Mouse (Mus musculus) layer of hippocampus, adult 9-11 months (tissue): ENCODE measurements around the gene Igsf3.

ENCODE experiments used
- DNase-seq: peaks from one replicate; pipeline ENCODE4 v3.0.0; 2022

The Igsf3 gene

GRCm38 (mm10) chr3:101376538-101377247, at the start of gene Igsf3:
TSS of gene Igsf3 (plus strand) at chr3:101377083.
- DNase-seq = peak; percentile 48

- no peak for DNase-seq
Observed at GRCm38 (mm10) chr3:101327248-101327647, 49.6 kb upstream of the Igsf3 start.

GRCm38 (mm10) chr3:101328617-101329016, 48.3 kb upstream of the Igsf3 start:
- DNase-seq = no peak

GRCm38 (mm10) chr3:101343199-101343924, 33.5 kb upstream of the Igsf3 start:
- peak; percentile 85 for DNase-seq

DNA sequence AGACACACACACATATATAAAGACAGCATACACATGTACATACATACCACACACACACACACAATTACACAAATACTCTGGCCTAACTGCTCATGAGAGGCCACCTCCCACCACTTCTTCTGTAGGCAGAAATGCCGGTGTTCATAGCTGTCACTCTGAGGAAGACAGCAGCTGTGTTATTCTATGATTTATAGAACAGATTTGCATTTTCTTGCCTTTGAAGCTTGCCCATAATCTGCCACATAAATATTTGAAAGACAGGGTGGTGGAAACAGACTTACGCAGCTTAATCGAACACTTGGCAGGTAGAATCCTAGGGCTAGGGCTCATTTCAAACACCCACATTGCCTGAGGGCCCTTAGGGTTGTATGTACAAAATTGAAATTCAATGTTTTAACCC, 32.6 kb upstream of the Igsf3 start:
- DNase-seq = no peak

DNA sequence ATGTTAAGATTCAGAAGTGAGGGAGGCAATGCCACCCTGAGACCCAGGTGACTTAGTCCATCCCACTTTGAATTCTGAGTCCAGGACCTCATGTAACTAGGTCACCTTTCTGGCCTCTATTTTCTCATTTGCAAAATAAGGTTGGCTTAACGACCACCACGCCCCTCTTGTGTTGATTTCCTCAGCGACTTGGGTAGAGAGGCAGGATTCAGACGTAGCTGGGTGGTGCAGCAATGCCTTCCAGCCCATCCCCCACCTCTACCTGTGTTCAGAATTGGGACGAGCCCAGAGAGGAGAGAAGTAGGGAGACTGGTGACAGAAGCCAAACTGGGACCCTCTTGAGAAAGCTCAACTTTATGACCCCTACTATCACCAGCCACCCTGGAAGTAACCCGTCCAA, 31.6 kb upstream of the Igsf3 start:
- no peak for DNase-seq

DNA sequence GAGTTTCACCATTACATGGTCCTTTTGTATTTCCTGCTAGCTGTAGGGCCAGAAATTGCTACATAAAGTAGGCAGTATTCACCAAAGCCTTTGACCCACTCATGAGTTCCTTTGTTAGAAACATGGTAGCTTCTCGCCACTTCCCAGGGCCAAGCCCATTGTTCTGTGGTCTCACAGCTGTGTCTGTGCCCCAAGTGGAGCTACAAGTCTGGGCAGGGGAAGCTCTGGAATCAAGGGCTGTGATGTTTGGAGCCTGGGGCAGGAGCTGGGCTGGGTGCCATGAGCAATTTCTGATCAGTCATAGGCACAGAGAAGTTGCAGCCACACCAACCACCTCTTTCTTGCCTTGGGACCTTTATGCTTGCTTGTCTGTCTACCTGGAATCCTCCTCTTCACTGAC, 30.1 kb upstream of the Igsf3 start:
- DNase-seq = no peak

GRCm38 (mm10) chr3:101348501-101349161, 28.3 kb upstream of the Igsf3 start:
- no peak for DNase-seq

GRCm38 (mm10) chr3:101349542-101350307, 27.2 kb upstream of the Igsf3 start:
- DNase-seq = peak; percentile 47

DNA sequence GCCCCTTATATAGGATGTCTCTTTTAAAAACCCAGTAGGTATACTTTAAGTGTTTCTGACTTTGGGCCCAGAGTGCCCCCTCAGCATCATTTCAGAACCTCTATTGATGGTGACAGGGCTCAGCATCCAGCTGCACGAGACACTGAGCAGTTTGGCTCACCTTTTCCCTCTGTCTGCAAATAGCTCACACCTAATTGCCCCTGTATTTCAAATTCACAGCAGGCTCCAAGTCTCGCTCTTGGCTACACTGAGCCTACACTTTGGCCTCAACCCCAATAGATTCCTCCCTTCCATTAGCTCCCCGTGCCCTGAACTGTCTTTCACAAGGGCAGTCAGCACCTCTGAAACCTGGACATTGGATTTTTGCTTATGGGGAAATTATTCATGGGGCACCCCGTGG, 26.5 kb upstream of the Igsf3 start:
- DNase-seq = no peak

GRCm38 (mm10) chr3:101354490-101354889, 22.4 kb upstream of the Igsf3 start:
- no peak for DNase-seq

DNA sequence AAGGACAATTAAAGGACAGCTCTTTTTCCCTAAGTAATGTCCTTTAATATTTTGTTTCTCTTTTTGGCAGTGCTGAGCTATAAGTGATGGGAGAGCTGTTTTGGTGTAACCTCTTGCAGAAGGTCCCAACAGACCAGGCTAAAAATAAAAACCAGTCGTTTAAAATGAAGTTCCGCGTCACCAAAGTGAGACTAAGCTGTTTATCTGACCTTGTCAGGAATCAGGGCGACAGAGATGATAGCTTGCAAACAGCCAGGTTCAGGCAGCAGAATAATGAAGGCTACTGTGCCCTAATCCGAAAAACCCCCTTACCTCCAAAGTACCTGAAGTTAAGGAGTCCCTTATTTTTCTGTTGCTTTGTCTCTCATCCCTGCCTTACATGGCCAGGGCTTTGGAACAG, 21.2 kb upstream of the Igsf3 start:
- DNase-seq = no peak

- no peak for DNase-seq
Observed at GRCm38 (mm10) chr3:101356583-101357553, 20.0 kb upstream of the Igsf3 start.

- no peak for DNase-seq
Observed at GRCm38 (mm10) chr3:101360832-101361231, 16.1 kb upstream of the Igsf3 start.

DNA sequence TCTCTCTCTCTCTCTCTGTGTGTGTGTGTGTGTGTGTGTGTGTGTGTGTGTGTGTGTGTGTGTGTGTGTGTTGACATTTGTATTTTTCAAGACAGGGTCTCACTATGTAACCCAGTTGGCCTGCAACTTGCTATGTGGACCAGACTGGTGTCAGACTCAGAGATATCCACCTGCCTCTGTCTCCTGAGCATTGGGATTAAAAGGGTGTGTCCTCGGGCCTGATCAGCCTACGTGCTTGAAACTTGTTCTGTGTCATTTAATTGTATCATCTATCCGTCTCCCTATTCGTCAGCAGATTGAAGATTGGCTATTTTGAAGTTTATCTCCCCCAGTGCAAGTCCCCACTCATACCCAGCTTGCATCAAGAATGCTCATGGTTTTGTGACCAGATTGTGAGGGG, 14.5 kb upstream of the Igsf3 start:
- DNase-seq = no peak

DNA sequence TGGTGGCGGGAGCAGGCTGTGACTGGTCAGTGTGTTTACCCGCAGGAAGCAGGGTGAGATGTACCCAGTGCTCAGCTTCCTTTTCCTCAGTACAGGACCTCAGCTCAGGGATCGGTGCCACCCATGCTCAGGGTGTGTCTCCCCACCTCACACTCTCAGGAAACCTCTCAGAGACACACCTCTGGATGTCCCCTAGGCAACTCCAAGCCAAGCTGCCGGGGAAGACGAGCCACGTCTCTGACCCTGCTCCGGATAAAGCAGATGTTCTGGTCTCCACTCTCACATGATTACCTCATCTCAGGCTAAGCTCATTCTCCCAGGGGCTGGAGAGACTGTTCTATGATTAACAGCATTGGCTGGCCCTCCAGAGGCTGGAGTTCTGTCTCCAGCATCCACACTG, 13.3 kb upstream of the Igsf3 start:
- no peak for DNase-seq

DNA sequence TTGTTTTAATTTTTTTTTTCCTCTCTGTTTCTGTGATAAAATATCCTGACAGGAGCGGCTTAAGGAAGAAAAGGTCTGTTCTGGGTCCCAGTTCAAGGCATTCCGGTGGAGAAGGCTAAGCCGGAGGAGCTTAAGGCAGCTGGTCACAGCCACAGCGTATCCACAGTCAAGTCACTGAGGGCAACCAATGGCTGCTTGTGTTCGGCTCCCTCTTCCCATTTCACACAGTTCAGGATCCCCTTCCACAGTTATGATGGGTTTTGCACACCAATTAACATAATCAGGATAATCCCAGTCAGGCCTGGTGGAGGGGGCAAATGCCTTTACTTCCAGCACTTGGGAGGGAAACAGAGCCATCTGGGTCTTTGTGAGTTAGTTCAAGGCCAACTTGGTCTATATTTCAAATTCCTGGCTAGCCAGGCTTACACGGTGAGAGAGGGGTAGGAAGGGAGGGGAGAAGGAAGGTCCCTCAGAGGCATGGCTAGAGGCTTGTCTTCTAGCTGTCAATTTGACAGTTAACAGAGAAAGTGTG, 11.7 kb upstream of the Igsf3 start:
- no peak for DNase-seq

GRCm38 (mm10) chr3:101365911-101366310, 11.0 kb upstream of the Igsf3 start:
- peak; percentile 52 for DNase-seq

DNA sequence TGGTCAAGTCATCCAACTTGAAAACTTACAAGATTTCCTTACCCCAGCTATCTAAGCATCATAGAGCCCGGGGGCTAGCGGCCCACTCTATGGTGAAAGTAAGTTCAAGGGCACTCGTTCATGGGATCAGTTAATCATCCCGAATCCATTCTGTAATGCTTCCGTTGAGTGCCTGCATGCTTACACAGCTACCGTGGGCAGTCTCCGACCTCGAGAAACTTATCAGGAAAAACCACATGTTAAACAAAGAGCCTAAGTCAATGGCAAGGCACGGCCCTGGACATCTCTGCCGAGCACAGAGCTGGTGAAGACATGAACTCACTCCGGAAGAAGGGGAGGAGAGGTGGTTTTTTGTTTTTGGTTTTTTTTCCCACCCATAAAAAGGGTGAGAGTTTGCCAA, 9.5 kb upstream of the Igsf3 start:
- no peak for DNase-seq

DNA sequence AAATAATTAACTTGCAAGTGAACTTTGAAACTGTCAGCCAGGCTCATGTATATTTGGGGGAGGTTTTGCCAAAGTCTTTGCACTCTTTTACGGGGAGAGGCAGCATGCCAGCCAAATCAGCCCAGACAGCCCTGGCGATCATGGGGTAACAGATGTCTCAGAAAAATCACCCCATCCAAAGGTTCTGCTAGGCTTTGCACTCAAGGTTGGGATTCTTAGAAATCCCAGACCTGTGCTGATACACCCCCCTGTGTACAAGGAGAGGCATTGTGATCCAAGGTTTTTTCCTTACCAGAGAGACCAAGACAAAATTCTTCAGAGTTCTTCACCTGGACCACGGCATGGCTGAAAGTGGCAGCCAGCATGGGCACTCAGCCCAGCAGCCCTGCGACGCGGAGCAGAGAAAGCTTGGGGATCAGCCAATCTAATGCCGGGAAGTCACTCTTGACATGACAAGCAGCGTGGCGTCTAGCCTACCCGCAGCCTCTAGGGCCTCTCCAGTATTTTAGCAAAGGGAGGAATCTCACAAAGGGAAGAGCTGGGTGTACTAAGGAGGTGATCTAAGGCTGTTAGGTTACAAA, 7.5 kb upstream of the Igsf3 start:
- DNase-seq = no peak

DNA sequence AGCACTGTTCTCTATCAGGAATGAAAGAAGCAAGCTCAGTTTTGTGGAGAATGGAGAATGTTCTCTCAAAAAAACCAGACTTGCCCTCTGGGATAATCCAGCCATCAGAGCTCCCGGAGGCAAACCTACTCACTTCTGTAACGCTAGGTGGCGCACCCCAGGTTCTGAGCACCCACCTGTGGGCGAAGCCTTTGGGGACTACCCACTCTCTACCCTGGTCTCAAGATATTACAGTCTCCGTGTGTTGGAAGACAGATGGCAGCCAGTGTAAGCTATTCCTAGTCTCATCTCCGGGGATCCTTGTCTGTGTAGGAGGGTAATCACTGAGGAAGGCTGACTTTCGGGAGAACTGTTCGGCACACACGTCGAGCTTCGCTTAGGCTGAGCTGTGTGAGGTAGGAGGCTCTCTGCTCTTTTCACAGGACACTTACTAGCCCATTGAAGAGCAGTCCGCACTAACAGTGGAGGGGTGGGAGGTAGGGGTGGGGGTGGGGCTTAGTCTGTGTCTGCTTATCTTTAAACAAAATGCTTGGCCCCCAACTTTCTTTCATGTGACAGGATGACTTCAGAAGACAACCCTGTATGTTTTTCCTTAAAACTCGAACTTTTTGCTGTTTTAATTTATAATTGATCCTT, 4.4 kb upstream of the Igsf3 start:
- DNase-seq = peak; percentile 80
